Mouse (Mus musculus) intestine, embryonic 16.5 days (tissue): Measurements from ENCODE around the gene Cenpm. TPM values are rescaled to one million over a fixed set of nuclear protein-coding genes. Genes with fewer than 3 reads are reported as not detected.
A peak's percentile ranks its signal among the peaks of the same experiment; 100 is the strongest.
"Not testable (repeated sequence)": the region's sequence is repeated elsewhere in the genome, so short reads cannot be mapped to it uniquely, and the experiment has no call there.

Experiments used
- ATAC-seq: fragments of 200-750 bp; cut with Nextera tagmentation; 2 replicates; pipeline ENCODE4 v1.8.0; 2017; ENCODE audit warnings: moderate TSS enrichment, moderate library complexity
- H3K27ac ChIP-seq: fragments of 300-500 bp; sonication (generic); 2 replicates; pipeline ENCODE4 v1.5.1; 2014; ENCODE audit warnings: mild to moderate bottlenecking, low read length
- H3K27me3 ChIP-seq: fragments of 300-500 bp; sonication (generic); replicated peaks from 2 replicates; pipeline ENCODE4 v1.6.1; 2014; ENCODE audit warnings: low read length, control low read depth, mixed read lengths; ENCODE audit not compliant: control insufficient read depth, insufficient read depth
- H3K36me3 ChIP-seq: fragments of 300-500 bp; sonication (generic); 2 replicates; pipeline ENCODE4 v1.6.1; 2014; ENCODE audit warnings: low read length, control low read depth; ENCODE audit not compliant: control insufficient read depth, insufficient read depth
- H3K4me1 ChIP-seq: fragments of 300-500 bp; sonication (generic); 2 replicates; pipeline ENCODE4 v1.6.1; 2014; ENCODE audit warnings: low read length, control low read depth, mixed read lengths; ENCODE audit not compliant: control insufficient read depth, insufficient read depth
- H3K4me2 ChIP-seq: fragments of 300-500 bp; sonication (generic); 2 replicates; pipeline ENCODE4 v1.6.1; 2014; ENCODE audit warnings: low read depth, low read length, control low read depth
- H3K4me3 ChIP-seq: fragments of 300-500 bp; sonication (generic); 2 replicates; pipeline ENCODE4 v1.5.1; 2014; ENCODE audit warnings: mild to moderate bottlenecking, low read length
- H3K9ac ChIP-seq: fragments of 300-500 bp; sonication (generic); 2 replicates; pipeline ENCODE4 v1.6.1; 2014; ENCODE audit warnings: low read depth, low read length
- H3K9me3 ChIP-seq: fragments of 300-500 bp; sonication (generic); 2 replicates; pipeline ENCODE4 v1.6.1; 2016; ENCODE audit warnings: low read length, control low read depth; ENCODE audit not compliant: control insufficient read depth
- WGBS: fragments of 180-500 bp; shearing (Covaris S2); extraction: QIAGEN DNeasy Blood & Tissue Kit; methylation state at CpG from one replicate; pipeline ENCODE4 v1.1.7; 2014; 5-methylcytosine and 5-hydroxymethylcytosine counted together
- polyA plus RNA-seq: library from polyadenylated mRNA; unstranded; fragments of >200 nt; fragmentation: Nextera tagmentation; extraction: Ambion mirVana; gene quantifications from 2 replicates; pipeline ENCODE4 v1.2.1, GENCODE M21; 2015

The Cenpm gene
- polyA plus RNA-seq, 1 experiment from 2014 or later: 43.6 TPM

DNA sequence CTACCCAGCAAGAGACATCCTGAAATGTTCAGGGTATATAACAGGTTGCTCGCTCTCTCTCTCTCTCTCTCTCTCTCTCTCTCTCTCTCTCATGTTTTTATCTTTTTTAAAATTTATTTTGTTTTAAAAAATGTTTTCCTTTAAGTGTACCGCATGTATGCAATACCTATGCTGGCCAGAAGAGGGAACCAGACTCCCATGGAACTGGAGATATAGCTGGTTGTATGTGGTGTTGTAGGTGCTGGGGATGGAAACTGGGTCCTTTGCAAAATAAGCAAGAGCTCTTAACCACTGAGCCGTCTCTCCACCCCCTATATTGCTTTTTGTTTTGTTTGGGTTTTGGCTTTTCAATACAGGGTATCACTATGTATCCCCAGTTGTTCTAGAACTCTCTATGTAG is 7.0 kb upstream of the Cenpm start:
- no peak overlapping the region for H3K4me3 ChIP-seq
- WGBS: 91% methylated on average over 3 of the region's 3 CpGs
- ATAC-seq: no peak

DNA sequence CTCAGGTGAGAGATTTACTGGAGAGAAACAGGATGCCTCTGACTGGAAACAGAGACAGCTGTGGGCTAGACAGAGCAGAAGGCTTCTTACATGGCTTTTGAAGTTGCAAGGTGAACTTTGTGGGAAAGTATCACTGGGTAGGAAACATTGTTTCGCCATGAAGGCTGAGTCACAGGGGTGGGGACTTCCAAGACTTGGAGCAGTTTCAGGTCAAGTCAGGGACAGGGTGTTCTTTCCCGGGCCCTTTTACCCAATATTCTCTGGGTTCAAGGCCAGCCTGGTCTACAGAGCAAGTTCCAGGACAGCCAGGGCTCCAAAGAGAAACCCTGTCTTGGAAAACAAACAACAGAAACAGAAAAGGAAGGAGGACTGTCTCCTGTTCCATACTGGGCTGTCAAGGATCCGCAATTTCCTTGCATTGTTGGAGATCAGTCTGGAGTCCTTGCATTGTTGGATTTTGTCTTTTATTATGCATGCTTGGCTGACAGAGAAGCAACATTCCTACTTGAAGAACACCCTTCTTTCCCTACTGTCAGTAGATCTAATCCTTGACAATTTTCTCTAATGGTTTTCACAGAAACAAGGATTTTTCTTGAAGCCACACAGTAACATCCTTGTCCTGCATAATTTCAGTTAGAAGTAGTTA is 2.7 kb upstream of the Cenpm start:
- H3K36me3 ChIP-seq: no peaks in the 10 kb centered on the region
- no peak for ATAC-seq
- no peaks in the 10 kb centered on the region for H3K9me3 ChIP-seq
- no peak overlapping the region for H3K4me2 ChIP-seq
- no peak overlapping the region for H3K9ac ChIP-seq
- peaks cover 10% of the 10 kb centered on the region for H3K4me1 ChIP-seq
- H3K27me3 ChIP-seq: no peaks in the 10 kb centered on the region
- WGBS: 73% methylated on average over 3 of the region's 3 CpGs
- H3K4me3 ChIP-seq: no peak overlapping the region
- H3K27ac ChIP-seq: no peak overlapping the region

More for the DNA sequence above, 7.0 kb upstream of the Cenpm start:
- no peaks in the 10 kb centered on the region for H3K4me1 ChIP-seq
- no peak overlapping the region for H3K27ac ChIP-seq
- H3K9me3 ChIP-seq: no peaks in the 10 kb centered on the region
- H3K9ac ChIP-seq: no peak overlapping the region
- H3K4me2 ChIP-seq: no peak overlapping the region
- H3K36me3 ChIP-seq: no peaks in the 10 kb centered on the region
- no peaks in the 10 kb centered on the region; the same call in 1 of the 2 replicates for H3K27me3 ChIP-seq

DNA sequence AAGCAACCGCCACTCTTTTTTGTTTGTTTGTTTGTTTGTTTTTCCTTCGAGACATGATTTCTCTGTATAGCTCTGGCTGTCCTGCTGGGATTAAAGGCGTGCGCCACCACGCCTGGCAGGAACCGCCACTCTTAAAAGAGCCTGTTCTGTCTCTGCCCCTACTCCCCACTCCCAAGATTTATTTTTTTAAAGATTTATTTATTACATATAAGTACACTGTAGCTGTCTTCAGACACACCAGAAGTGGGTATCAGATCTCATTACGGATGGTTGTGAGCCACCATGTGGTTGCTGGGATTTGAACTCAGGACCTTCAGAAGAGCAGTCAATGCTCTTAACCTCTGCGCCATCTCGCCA is 235 bp upstream of the Cenpm start:
- peaks cover 10% of the 10 kb centered on the region for H3K4me1 ChIP-seq
- not testable (repeated sequence) for H3K9me3 ChIP-seq, H3K27ac ChIP-seq, H3K36me3 ChIP-seq, H3K27me3 ChIP-seq, ATAC-seq
- H3K9ac ChIP-seq: peak overlapping the region; percentile 69
- H3K4me3 ChIP-seq: peak overlapping the region; percentile 67
- H3K4me2 ChIP-seq: peak overlapping the region; percentile 97
- WGBS: 22% methylated on average over 9 of the region's 9 CpGs

DNA sequence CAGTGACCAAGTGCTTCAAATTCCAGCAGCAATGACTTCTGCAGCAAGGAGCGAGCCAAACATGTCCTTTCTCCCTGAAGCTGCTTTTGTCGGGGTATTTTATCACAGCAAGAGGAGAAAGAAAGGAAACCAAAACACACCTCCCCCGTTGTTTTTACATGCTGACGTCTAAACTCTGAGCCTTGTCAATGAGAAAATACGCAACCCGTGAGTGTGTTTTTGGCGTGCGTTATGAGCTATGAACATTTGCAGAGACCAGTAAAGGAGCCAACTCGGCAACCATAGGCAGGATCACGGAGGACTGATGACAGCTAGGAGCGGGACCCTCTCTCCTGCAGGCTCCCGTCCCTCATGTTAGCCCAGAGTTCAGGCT is 820 bp downstream of the Cenpm start:
- Histone ChIP-seq H3K36me3 (no peaks in the 10 kb centered on the region), H3K4me2 (peak overlapping the region; percentile 97), H3K9me3 (no peaks in the 10 kb centered on the region), H3K4me3 (peak overlapping the region; percentile 67), H3K9ac (peak overlapping the region; percentile 78), H3K27ac (peak overlapping the region; percentile 48), H3K4me1 (peaks cover 10% of the 10 kb centered on the region), H3K27me3 (no peaks in the 10 kb centered on the region)
- no peak for ATAC-seq
- 4% methylated on average over 12 of the region's 12 CpGs for WGBS

DNA sequence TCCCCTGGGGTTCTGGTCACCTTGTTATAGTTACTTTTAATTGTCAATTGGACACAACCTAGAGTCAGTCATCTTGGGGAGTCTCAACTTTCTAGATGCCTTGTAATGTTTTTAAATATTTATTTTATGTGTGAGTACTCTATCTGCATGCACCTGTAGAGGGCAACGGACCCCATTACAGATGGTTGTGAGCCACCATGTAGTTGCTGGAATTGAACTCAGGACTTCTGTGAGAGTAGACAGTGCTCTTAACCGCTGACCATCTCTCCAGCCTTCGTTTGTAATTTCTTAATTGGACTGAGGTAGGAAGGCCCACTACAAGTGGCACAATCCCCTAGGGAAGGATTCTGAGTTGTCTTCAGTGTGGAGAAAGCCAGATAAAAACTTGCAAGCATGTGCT is 1.2 kb downstream of the Cenpm start:
- H3K27me3 ChIP-seq: no peaks in the 10 kb centered on the region
- H3K36me3 ChIP-seq: 0 out of 2 replicates have a peak, but pooled peaks cover under 1% of the 10 kb centered on the region
- no peaks in the 10 kb centered on the region for H3K9me3 ChIP-seq
- no peak for ATAC-seq
- peak overlapping the region; percentile 78 for H3K9ac ChIP-seq
- H3K4me2 ChIP-seq: peak overlapping the region; percentile 97
- peaks cover 10% of the 10 kb centered on the region for H3K4me1 ChIP-seq
- no peak overlapping the region for H3K27ac ChIP-seq
- peak overlapping the region; percentile 67 for H3K4me3 ChIP-seq
- WGBS: 67% methylated on average over 3 of the region's 3 CpGs

DNA sequence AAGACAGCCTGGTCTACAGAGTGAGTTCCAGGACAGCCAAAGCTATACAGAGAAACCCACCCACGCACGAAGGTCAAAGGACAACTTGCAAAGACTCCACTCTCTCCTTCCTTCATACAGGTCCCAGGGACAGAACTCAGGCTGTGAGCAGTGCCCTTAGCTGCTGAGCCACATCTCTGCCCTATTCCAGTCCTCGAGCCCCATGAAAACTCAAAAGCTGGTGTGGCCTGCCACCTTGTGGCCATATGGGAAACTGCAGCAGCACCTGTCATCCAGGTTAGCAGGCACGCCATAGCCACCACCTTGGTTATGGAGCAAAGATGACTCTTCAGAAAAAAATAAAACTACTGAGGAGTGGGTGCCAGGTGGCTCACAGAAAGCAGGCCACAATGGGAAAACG is 8.0 kb downstream of the Cenpm start:
- H3K9me3 ChIP-seq: no peaks in the 10 kb centered on the region
- H3K9ac ChIP-seq: no peak overlapping the region
- 0 out of 2 replicates have a peak, but pooled peaks cover 2% of the 10 kb centered on the region for H3K36me3 ChIP-seq
- H3K4me2 ChIP-seq: no peak overlapping the region
- WGBS: 14% methylated on average over 5 of the region's 5 CpGs
- H3K27ac ChIP-seq: no peak overlapping the region
- no peaks in the 10 kb centered on the region for H3K27me3 ChIP-seq
- no peak overlapping the region for H3K4me3 ChIP-seq
- H3K4me1 ChIP-seq: no peaks in the 10 kb centered on the region
- ATAC-seq: peak; percentile 72

DNA sequence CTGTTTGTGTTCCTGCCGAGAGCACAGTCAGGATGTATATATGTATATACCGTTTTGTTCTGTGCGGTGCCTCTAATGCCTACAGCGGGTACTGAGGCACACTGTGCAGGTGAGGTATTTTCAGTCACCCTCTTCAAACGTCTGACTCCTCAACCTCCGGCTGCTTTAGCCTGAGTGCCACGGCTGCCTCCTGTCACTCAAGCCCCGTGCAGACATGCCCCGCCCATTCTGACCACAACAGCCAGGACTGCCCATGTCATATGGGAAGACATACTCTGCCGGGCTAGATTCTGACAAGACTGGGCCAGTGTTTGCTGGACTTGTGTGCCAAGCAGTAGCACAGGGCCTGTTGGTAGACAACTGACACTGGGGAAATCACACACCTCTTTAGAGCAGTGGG is 8.9 kb downstream of the Cenpm start:
- ATAC-seq: no peak
- 73% methylated on average over 10 of the region's 10 CpGs for WGBS
- no peaks in the 10 kb centered on the region for H3K9me3 ChIP-seq

DNA sequence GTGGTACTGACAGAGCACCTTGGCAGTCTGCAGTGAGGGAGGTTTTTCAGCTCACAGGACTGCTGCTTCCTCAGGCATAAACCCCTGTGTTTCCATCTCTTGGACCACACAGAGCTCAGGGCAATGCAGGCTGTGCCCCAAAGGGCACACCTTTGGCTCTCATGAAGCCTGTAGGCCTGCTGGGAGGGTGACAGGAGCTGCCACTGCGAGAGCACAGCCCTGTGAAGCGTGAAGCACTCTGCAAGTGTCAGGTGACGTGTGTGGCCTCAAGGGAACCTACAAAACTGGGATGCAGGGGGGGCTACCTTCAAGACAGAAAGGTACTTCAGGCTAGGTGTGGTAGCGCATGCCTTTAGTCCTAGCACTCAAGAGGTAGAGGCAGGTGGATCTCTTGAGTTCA is 11.9 kb downstream of the Cenpm start:
- no peak overlapping the region for H3K9ac ChIP-seq
- no peaks in the 10 kb centered on the region for H3K27me3 ChIP-seq
- 76% methylated on average over 4 of the region's 4 CpGs for WGBS
- no peak overlapping the region for H3K4me2 ChIP-seq
- H3K27ac ChIP-seq: no peak overlapping the region
- no peaks in the 10 kb centered on the region for H3K9me3 ChIP-seq
- no peak overlapping the region for H3K4me3 ChIP-seq
- no peaks in the 10 kb centered on the region for H3K4me1 ChIP-seq
- H3K36me3 ChIP-seq: no peaks in the 10 kb centered on the region
- ATAC-seq: no peak

More for the DNA sequence above, 8.9 kb downstream of the Cenpm start:
- Histone ChIP-seq H3K36me3 (0 out of 2 replicates have a peak, but pooled peaks cover 2% of the 10 kb centered on the region), H3K4me2 (no peak overlapping the region), H3K4me1 (no peaks in the 10 kb centered on the region), H3K27me3 (no peaks in the 10 kb centered on the region), H3K4me3 (no peak overlapping the region), H3K27ac (no peak overlapping the region), H3K9ac (no peak overlapping the region)

DNA sequence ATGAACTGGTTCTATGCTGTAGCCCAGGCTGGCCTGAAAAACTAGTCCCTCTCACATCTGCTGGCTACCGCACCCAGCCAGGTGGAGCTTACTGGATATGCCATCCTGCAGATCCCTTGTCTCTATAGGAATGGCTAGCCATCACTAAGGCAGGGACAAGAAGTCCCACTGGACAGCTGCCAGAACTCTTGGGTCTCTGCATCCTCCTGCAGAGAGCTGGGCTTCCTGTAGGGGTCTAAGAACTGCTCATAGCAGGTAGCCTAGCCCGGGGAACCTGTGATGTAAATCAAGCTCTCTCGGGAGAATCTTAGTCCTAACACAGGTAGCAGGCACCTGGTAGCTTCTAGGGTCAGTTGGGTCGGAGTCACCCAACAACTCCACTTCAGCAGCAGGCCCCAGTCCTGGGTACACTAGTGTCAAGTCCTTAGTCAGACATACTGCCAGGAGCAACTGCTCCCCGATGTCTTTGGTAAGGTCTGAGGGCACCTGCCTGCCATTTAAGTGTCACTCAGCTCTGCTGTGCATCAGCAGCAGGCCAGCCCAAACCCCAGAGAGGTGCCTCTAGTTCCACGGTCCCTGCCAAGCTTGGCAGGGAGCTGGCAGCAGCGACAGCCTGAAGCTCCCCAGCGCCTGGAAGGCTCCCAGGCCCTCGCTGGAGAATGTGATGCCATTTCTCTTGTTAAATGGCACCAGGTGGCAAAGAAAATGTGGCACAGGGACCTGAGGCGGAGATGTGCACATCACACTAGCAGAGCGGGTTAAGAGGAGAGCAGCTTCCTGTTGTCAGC is 12.8 kb downstream of the Cenpm start:
- Histone ChIP-seq H3K27ac (no peak overlapping the region), H3K4me3 (no peak overlapping the region), H3K4me2 (no peak overlapping the region), H3K4me1 (no peaks in the 10 kb centered on the region), H3K9me3 (no peaks in the 10 kb centered on the region), H3K27me3 (no peaks in the 10 kb centered on the region; the same call in 1 of the 2 replicates), H3K36me3 (no peaks in the 10 kb centered on the region), H3K9ac (no peak overlapping the region)
- no peak for ATAC-seq
- 71% methylated on average over 11 of the region's 11 CpGs for WGBS
